Mouse (Mus musculus): Measurements from ENCODE around the gene Abi3. TPM values are rescaled to one million over a fixed set of nuclear protein-coding genes. Genes with fewer than 3 reads are reported as not detected.
"Not testable (repeated sequence)": the region's sequence is repeated elsewhere in the genome, so short reads cannot be mapped to it uniquely, and the experiment has no call there.

The Abi3 gene
- 5.4 and 5.5 TPM in 2 replicates for polyA plus RNA-seq (2015; fragmentation: Nextera tagmentation; extraction: Ambion mirVana)

DNA sequence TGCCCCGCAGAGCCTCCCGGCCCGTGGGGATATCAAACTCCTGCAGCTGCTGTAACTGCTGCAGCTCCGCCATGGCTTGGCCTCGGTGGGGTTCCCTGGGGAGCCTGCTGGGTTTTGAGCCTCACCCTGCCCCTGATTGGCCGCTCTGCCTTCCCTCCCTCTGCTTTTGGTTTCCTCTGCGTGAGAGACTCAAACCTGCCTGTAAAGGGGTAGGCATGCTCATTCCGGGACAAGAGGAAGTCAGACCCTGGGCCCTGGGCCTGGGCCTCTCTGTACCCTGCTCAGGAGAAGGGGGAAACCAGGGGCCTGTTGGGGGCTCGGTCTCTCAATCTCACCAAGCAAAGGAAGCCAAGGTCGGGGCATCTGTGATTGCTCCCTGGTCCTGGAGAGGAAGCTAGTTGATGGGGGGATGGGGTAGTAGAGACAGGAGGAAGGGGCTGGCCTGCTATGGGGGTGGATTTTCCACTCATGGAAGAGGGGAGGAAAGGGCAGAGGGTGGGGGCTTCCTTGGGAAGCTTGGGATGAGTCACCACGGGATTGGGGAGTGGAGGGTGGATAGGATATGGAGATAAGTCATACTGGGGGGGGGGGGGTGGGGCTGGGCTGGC, at the start of gene Abi3:
Gene Abi3, minus strand, starts transcription at position 403 of the 608 bp plus-strand sequence.
- 0 out of 2 replicates have a peak, but pooled peaks have one; percentile 28 for ATAC-seq (ENCODE audit: low FRiP score, low read depth)
- 12% methylated on average over 11 of the region's 11 CpGs for WGBS
- Histone ChIP-seq H3K4me3 (peak within 1 kb of the TSS; percentile 19), H3K9ac (peak within 1 kb of the TSS; percentile 35; the same call in 1 of the 2 replicates), H3K4me1 (peaks cover 20% of the 10 kb centered on the region), H3K4me2 (replicated peaks) (peak within 1 kb of the TSS; percentile 47), H3K9me3 (no peaks in the 10 kb centered on the region), H3K36me3 (no peaks in the 10 kb centered on the region), H3K27ac (peak within 1 kb of the TSS; percentile 15; the same call in 1 of the 2 replicates), H3K27me3 (peaks cover 30% of the 10 kb centered on the region)

DNA sequence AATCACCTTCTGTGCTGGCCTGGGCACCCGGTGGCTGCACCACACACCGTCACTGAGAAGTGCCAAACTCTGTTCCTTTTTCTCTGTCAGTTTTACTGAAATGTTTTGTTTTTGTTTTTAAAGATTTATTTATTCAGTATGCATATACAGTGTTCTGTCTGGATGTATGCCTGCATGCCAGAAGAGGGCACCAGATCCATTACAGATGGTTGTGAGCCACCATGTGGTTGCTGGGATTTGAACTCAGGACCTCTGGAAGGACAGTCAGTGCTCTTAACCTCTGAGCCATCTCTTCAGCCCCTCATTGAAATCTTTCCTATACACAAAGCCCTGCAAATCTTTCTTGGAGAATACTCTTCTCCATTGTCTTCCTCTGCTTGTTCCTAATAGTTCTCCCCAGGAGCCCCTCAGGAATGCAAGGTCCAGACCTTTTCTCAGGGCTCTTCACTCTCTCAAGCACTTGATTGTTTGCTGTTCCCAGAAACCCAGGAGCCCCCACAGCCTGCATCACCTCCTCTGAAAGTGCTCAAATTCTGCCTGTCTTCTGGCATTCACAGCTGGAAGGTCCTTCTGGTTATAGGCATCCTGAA, 48.3 kb upstream of the Abi3 start:
- Histone ChIP-seq H3K36me3 (no peaks in the 10 kb centered on the region), H3K27ac (no peak overlapping the region), H3K4me2 (replicated peaks) (no peak overlapping the region), H3K4me3 (no peak overlapping the region), H3K27me3 (peaks cover 3% of the 10 kb centered on the region; the same call in 1 of the 2 replicates), H3K4me1 (no peaks in the 10 kb centered on the region), H3K9me3 (peaks cover 3% of the 10 kb centered on the region; the same call in 1 of the 2 replicates), H3K9ac (no peak overlapping the region)
- ATAC-seq (ENCODE audit: low FRiP score, low read depth): no peak
- 83% methylated on average over 2 of the region's 2 CpGs for WGBS

DNA sequence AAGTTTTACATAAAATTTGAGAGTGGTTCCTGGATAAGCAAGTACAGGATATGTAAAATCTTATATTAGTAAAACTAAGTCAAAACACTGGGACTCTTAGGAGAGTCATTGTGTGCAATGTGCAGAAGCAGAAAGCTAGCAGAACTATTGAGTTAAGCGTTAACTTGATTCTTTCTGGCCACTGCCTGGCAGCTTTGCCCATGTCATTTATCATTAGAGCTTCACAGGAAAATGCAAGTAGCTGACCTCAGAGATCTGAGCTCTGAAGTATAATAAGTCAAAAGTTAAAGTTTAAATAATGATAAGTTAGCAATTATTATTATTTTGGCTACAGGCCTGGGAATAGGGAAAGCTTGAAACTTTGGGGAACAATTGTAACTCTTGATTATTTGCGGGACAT, 37.6 kb upstream of the Abi3 start:
- not testable (repeated sequence) for H3K9ac ChIP-seq; ATAC-seq (ENCODE audit: low FRiP score, low read depth); H3K4me1 ChIP-seq; H3K4me2 ChIP-seq (replicated peaks); H3K4me3 ChIP-seq; H3K27ac ChIP-seq; H3K36me3 ChIP-seq; H3K9me3 ChIP-seq
- H3K27me3 ChIP-seq: peaks cover 21% of the 10 kb centered on the region; the same call in 1 of the 2 replicates
- 78% methylated on average over 2 of the region's 2 CpGs for WGBS

- peaks cover 4% of the 10 kb centered on the region; the same call in 1 of the 2 replicates for H3K27me3 ChIP-seq
- ATAC-seq (ENCODE audit: low FRiP score, low read depth): no peak
- H3K4me2 ChIP-seq (replicated peaks): 0 out of 2 replicates have a peak overlapping the region, but pooled peaks have one; percentile 22
- H3K27ac ChIP-seq: no peak overlapping the region
- H3K4me1 ChIP-seq: no peaks in the 10 kb centered on the region
- H3K4me3 ChIP-seq: no peak overlapping the region
- H3K9me3 ChIP-seq: no peaks in the 10 kb centered on the region
- 22% methylated on average over 7 of the region's 7 CpGs for WGBS
- H3K36me3 ChIP-seq: no peaks in the 10 kb centered on the region
- no peak overlapping the region for H3K9ac ChIP-seq
These were observed 34.0 kb upstream of the Abi3 start for GRCm38 (mm10) chr11:95876296-95876695.

GRCm38 (mm10) chr11:95875804-95876203, 33.5 kb upstream of the Abi3 start:
- Histone ChIP-seq H3K4me1 (no peaks in the 10 kb centered on the region), H3K27ac (no peak overlapping the region), H3K4me2 (replicated peaks) (peak overlapping the region; percentile 22; the same call in 1 of the 2 replicates), H3K4me3 (no peak overlapping the region), H3K27me3 (no peaks in the 10 kb centered on the region), H3K9me3 (no peaks in the 10 kb centered on the region), H3K9ac (no peak overlapping the region), H3K36me3 (no peaks in the 10 kb centered on the region)
- WGBS: 27% methylated on average over 9 of the region's 9 CpGs
- ATAC-seq (ENCODE audit: low FRiP score, low read depth): no peak

DNA sequence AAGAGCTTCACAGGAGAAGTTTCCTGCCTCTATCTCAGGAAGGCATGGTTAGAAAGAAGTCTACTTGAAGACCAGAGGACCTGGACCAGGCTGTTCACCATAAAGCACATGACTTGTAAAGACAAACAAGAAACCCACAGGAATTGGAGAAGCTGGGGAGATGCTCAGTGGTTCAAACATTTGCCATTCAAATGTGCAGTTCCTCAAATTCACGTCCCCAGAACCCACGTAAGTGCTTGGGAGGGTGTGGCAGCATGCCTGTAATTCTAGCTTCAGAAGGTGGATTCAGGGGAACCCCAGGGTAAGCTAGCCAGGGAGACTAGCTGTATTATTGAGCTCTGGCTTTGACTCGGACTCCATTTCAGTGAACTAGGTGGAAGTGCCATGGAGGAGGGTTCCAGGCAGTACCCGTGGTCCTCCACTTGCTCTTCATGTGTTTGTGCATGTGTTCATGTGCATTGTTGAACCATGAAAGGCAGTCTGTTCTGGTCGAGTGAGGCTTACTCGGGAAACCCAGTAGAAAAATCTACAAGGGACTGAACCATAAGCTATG, 27.7 kb upstream of the Abi3 start:
- ATAC-seq (ENCODE audit: low FRiP score, low read depth): no peak
- Histone ChIP-seq H3K4me1 (no peaks in the 10 kb centered on the region), H3K4me3 (no peak overlapping the region), H3K27me3 (no peaks in the 10 kb centered on the region), H3K4me2 (replicated peaks) (no peak overlapping the region), H3K27ac (no peak overlapping the region), H3K9me3 (no peaks in the 10 kb centered on the region), H3K9ac (no peak overlapping the region), H3K36me3 (no peaks in the 10 kb centered on the region)
- 69% methylated on average over 6 of the region's 6 CpGs for WGBS

- WGBS: 71% methylated on average over 4 of the region's 4 CpGs
- no peak overlapping the region for H3K4me3 ChIP-seq
- H3K27me3 ChIP-seq: no peaks in the 10 kb centered on the region
- no peak for ATAC-seq (ENCODE audit: low FRiP score, low read depth)
- no peak overlapping the region for H3K27ac ChIP-seq
- no peaks in the 10 kb centered on the region for H3K36me3 ChIP-seq
- no peaks in the 10 kb centered on the region for H3K4me1 ChIP-seq
- H3K9me3 ChIP-seq: no peaks in the 10 kb centered on the region
- no peak overlapping the region for H3K4me2 ChIP-seq (replicated peaks)
- H3K9ac ChIP-seq: no peak overlapping the region
These were observed 27.2 kb upstream of the Abi3 start for GRCm38 (mm10) chr11:95869442-95869841.

- WGBS: 96% methylated on average over 8 of the region's 8 CpGs
- H3K27ac ChIP-seq: no peak overlapping the region
- peaks cover 12% of the 10 kb centered on the region; the same call in 1 of the 2 replicates for H3K4me1 ChIP-seq
- no peaks in the 10 kb centered on the region for H3K9me3 ChIP-seq
- ATAC-seq (ENCODE audit: low FRiP score, low read depth): no peak
- no peak overlapping the region for H3K4me2 ChIP-seq (replicated peaks)
- no peak overlapping the region for H3K9ac ChIP-seq
- H3K4me3 ChIP-seq: no peak overlapping the region
- H3K36me3 ChIP-seq: no peaks in the 10 kb centered on the region
- no peaks in the 10 kb centered on the region for H3K27me3 ChIP-seq
These were observed 19.1 kb upstream of the Abi3 start for GRCm38 (mm10) chr11:95861397-95861796.

- peak overlapping the region; percentile 74 for H3K9ac ChIP-seq
These were observed 17.8 kb upstream of the Abi3 start for GRCm38 (mm10) chr11:95860071-95860490.

GRCm38 (mm10) chr11:95859468-95859855, 17.2 kb upstream of the Abi3 start:
- Histone ChIP-seq H3K36me3 (no peaks in the 10 kb centered on the region), H3K4me2 (replicated peaks) (peak overlapping the region; percentile 67), H3K27ac (peak overlapping the region; percentile 87), H3K9me3 (no peaks in the 10 kb centered on the region), H3K4me3 (peak overlapping the region; percentile 74), H3K27me3 (no peaks in the 10 kb centered on the region), H3K9ac (peak overlapping the region; percentile 74), H3K4me1 (peaks cover 12% of the 10 kb centered on the region; the same call in 1 of the 2 replicates)
- peak; percentile 55; the same call in 1 of the 2 replicates for ATAC-seq (ENCODE audit: low FRiP score, low read depth)
- WGBS: under 1% methylated on average over 35 of the region's 35 CpGs

More at GRCm38 (mm10) chr11:95860071-95860490, 17.8 kb upstream of the Abi3 start:
- Histone ChIP-seq H3K27me3 (no peaks in the 10 kb centered on the region), H3K9me3 (no peaks in the 10 kb centered on the region), H3K4me3 (peak overlapping the region; percentile 74), H3K4me2 (replicated peaks) (peak overlapping the region; percentile 67), H3K27ac (0 out of 2 replicates have a peak overlapping the region, but pooled peaks have one; percentile 87), H3K4me1 (peaks cover 12% of the 10 kb centered on the region; the same call in 1 of the 2 replicates), H3K36me3 (no peaks in the 10 kb centered on the region)
- 37% methylated on average over 3 of the region's 3 CpGs for WGBS
- ATAC-seq (ENCODE audit: low FRiP score, low read depth): no peak

DNA sequence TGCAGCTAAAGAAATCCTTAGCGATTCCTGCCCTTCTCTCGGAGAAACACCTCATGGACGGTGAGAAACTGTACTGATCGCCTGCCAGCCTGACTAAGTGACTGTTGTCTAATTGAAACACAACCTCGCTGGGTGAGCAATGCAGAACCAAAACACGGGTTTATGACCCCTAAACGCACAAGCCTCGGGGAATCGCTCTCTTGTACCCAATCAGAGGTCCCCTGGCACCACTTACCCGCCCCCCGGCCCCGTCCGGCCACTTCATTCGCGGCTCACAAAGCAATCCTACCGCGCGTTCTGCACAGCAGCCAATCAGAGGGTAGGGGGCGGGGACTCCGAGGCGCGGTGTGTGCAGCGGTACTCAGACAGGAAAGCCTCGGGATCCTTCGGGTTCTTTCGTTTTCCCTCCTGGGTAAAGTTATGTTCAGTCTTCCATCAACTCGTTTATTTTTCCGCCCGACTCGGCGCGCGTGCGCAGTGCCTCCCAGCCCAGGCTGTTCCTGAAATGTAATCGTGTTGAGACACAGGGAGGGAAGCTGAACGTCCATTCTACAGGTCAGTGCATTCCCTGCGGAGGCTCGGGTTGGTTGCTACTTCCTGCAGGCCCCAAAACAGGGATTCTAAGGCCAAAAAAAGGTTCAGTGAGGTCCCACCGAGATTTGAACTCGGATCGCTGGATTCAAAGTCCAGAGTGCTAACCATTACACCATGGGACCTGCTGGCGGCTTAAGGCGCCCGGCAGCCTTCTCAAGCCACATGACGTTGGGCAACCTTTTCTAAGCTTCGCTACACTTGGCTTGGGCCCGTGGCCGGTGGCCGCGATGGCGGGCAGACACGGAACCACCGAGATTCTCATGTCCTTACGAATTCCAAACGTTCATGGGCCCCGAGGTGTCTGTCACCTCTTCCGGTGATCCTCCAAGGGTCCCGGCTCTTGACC, 16.5 kb upstream of the Abi3 start:
- Histone ChIP-seq H3K9me3 (no peaks in the 10 kb centered on the region), H3K9ac (peak overlapping the region; percentile 75), H3K4me3 (peak overlapping the region; percentile 74), H3K27ac (peak overlapping the region; percentile 87), H3K27me3 (no peaks in the 10 kb centered on the region), H3K4me2 (replicated peaks) (peak overlapping the region; percentile 67), H3K4me1 (peaks cover 12% of the 10 kb centered on the region; the same call in 1 of the 2 replicates), H3K36me3 (no peaks in the 10 kb centered on the region)
- under 1% methylated on average over 58 of the region's 58 CpGs for WGBS
- ATAC-seq (ENCODE audit: low FRiP score, low read depth): peak; percentile 99

All from limb, embryonic 13.5 days (tissue).